Mouse (Mus musculus): ENCODE results near the gene Stk38. TPM values are rescaled to one million over a fixed set of nuclear protein-coding genes. Genes with fewer than 3 reads are reported as not detected.
A peak's percentile ranks its signal among the peaks of the same experiment; 100 is the strongest.
"Not testable (repeated sequence)": the region's sequence is repeated elsewhere in the genome, so short reads cannot be mapped to it uniquely, and the experiment has no call there.

Stk38 gene
- total RNA-seq, 2 experiments from 2014 or later: 237 to 327 TPM

- no peak for ATAC-seq (ENCODE audit: poor library complexity, severe bottlenecking)
Observed at GRCm38 (mm10) chr17:29039351-29039750, 31.6 kb upstream of the Stk38 start.

- ATAC-seq (ENCODE audit: poor library complexity, severe bottlenecking): no peak
Observed at GRCm38 (mm10) chr17:29035506-29035905, 27.7 kb upstream of the Stk38 start.

- ATAC-seq (ENCODE audit: poor library complexity, severe bottlenecking): no peak
Observed at GRCm38 (mm10) chr17:29034264-29034663, 26.5 kb upstream of the Stk38 start.

DNA sequence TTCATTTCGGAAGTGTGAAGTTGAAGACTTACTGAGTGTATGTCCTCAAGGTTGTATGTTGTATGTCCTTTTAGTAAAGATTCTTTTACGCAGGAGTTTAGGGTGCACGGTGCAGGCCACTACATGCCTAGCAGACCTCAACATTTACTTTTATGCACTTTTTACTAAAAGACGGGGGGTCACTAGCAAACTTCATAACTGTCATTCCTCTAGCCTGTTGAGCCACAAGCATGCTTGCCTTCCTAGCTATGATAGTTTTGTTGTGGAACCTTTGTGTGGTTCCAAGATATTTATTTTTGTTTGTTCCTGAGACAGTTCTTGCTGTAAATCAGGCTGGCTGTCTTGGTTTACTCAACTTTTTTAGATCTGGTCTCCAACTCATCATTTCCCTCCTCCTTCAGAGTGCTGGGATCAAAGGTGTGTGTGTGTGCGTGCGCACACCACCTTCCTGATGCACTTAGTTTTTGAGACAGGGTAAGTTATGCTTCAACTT, 25.8 kb upstream of the Stk38 start:
- ATAC-seq (ENCODE audit: poor library complexity, severe bottlenecking): no peak

DNA sequence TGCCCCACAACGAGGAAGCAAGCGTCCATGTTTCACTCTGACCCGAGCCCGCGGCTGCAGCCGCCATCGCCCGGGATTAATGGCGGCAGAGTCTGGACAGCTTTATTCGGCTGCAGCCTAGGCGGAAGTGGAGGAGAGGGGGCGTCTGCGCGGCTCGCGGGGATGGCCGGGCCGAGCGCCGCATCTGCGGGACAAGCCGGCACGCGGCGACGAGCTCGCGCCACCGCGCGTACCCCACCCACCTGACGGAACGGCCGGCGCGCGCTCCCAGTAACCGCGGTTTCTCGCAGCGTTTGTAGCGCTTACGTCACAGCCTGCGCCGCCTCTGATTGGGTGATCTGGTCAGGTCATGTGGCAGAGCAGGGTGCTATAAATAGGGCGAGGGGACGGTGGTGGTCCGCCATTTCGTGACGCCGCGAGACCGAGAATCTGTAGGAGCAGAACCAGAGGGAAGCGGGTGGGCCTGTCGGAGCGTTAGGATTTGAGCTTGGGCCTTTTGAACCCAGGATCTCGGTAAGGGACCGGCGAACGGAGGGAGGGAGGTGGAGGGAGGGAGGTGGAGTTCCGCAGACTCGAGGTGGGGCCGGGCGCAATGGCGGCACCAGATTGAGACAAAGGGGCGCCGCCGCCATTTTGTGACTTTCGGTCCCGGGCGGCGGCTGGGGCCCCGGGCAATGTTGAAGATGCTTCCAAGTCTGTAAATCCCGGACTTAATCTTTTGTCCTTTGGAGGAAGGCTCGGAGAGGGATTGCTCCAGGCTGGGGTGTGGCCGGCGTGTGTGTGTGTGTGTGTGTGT, 24.7 kb upstream of the Stk38 start, which contains the start of gene Srsf3:
Gene Srsf3 (plus strand): TSS at position 355 of the 796 bp plus-strand sequence.
- peak; percentile 92 for ATAC-seq (ENCODE audit: poor library complexity, severe bottlenecking)

DNA sequence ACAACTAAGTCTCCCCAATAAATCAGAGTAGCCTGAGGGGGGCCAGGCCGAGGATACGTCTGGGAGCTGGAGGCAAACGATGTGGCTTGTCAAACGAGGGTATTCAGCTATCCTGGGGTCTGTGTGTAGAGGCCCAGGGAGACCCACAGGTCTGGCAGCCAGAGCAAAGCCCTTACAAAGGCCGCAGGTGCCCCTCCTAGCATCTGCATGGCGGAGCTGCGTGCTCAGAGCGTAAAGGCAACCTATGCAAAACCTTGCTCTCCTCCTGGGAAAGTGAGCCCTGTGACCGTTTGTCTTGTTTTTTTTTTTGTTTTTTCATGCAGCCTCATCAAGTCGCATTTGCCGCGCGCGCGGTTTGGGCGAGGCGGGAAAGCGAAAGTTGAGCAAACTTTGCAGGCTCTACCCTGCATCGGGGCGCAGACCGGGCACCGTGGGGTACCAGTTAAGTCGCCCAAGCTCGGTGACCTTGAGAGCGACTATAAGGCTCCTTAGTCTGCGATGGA, 24.0 kb upstream of the Stk38 start:
- peak; percentile 4; the same call in 1 of the 2 replicates for ATAC-seq (ENCODE audit: poor library complexity, severe bottlenecking)

DNA sequence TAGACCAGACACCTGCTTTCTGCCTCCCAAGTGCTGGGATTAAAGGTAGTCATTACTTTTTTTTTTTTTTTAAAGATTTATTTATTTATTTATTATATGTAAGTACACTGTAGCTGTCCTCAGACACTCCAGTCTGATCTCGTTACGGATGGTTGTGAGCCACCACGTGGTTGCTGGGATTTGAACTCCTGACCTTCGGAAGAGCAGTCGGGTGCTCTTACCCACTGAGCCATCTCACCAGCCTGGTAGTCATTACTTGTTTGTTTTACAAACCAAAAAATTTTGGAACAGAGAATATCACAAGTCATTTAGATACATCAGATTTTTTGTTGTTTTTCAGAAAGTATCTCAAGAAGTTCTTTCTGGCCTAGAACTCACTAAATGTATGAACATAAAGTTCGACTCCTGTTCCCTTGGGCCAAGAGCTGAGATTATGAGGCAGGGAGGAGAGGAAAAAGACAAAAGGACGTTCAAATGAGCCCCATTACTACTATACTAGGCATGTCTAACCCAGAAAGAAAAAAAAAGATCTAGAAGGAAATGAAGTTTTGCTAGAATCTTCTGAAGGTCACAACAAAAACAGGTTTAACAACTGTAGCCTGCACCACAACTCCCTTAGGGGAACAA, 23.4 kb upstream of the Stk38 start:
- not testable (repeated sequence) for ATAC-seq (ENCODE audit: poor library complexity, severe bottlenecking)

GRCm38 (mm10) chr17:29030321-29031034, 22.7 kb upstream of the Stk38 start:
- no peak for ATAC-seq (ENCODE audit: poor library complexity, severe bottlenecking)

GRCm38 (mm10) chr17:29026652-29027356, 19.0 kb upstream of the Stk38 start:
- no peak for ATAC-seq (ENCODE audit: poor library complexity, severe bottlenecking)

DNA sequence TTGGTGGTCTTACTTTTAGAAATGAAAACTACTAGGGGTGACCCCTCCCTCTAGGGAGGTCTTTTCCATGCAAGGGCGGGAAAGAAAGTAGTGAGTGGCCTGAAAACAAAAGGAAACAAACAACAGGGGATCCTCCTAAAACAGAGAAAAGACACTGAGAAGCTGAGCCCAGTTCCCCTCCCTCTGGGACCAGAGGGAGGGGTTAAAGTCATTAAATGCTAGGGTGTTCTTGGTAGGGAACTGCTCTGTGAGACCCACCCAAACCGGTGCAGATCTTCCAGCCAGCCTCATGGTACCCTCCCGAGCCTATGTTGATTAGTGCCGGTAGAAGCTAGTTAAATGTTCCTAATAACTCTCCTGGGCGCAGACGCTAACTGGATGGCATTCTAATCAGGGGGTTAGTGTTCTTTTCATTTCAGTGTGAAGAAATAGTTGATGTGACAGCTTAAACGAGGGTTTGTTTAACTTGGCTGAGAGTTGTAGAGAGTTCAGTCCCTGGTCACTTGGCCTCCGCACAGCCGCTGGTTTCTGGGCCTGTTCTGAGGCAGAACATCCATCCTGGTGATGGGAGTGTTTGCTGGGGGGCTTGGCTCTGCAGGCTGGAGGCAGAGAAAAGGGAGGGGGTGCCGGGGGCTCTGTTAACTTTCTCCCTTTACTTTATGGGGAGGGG, 17.2 kb upstream of the Stk38 start:
- ATAC-seq (ENCODE audit: poor library complexity, severe bottlenecking): no peak

DNA sequence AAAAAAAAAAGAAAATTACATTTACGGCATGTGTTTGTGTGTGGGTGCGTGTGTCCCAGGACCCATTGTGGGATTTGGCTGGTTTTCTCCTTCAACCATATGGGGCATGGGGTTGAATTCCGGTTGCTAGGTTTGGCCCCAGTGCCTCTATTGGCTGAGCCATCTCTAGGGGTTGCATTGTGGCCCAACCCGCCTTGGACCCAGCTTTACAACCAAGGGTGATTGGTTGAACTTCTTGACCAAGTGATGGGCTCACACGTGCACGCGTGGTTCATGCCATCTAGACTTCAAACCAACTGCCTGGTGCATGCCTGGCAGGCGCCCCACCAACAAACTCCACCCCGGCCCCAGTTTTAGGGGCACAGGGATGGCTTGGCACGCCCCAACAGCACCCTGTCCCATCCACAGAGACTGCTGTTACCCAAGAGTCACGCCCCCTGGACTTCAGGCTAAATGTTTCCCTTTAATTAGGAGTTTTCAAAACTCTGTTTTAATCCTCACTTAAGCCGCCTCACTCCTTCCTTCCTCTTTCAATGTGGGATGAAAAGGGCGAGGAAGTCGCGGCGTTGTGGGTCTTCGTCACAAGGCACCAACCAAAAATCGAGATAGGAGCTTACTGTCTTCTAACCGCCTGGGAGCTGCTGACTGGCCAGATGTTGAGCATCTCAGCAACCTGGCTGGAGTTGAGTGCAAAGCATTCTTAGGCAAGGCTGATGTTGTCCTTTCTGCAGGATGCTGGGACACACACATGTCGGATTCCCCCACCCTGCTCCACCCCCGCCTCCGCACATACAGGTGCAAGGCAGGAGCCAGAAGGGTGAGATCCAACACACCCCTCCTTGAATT, 16.5 kb upstream of the Stk38 start:
- peak; percentile 60 for ATAC-seq (ENCODE audit: poor library complexity, severe bottlenecking)

DNA sequence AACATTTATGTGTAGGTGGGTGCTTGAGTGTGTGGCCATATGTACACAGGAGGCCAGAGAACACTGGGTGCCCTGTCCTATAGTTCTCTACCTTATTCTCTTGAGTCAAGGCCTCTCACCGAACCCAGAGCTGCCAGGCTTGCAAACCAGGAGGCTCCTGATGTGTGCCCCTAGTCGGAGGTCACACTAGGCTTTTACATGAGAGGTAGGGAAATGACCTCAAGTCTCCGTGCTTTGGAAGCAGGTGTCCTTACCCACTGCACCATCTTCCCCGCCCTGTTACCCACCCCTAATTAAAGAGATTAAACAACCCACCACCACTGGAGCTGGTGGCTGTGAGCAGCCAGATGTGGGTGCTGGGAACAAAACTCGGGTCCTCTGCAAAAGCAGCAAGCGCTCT, 15.6 kb upstream of the Stk38 start:
- no peak for ATAC-seq (ENCODE audit: poor library complexity, severe bottlenecking)

DNA sequence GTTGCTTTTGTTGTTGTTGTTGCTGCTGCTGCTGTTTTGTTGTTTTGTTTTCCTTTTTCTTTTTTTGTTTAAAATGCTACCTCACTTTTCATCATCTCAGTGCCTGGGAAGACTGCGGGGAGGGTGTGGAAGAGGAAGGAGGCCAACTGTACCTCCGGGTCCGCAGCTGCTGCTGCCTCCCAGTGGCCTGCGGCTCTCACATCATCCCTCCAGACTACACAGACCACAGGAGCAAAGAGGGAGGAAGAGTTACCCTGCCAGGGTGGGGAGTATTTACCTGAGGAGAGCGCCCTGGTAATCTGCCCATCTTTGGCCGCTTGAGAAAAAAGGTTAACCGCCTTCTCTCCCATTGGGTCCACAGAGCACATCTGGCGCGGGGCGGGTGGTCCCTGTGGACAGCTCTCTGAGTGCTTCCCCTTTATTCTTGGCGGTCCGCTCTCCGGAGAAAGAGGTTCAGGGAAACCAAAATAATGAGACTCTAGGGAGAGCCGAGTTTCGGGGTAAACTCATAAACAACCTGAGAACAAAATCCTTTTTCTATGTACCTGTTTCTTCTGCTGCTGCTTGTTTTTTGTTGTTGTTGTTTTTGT, 14.5 kb upstream of the Stk38 start:
- ATAC-seq (ENCODE audit: poor library complexity, severe bottlenecking): peak; percentile 72

DNA sequence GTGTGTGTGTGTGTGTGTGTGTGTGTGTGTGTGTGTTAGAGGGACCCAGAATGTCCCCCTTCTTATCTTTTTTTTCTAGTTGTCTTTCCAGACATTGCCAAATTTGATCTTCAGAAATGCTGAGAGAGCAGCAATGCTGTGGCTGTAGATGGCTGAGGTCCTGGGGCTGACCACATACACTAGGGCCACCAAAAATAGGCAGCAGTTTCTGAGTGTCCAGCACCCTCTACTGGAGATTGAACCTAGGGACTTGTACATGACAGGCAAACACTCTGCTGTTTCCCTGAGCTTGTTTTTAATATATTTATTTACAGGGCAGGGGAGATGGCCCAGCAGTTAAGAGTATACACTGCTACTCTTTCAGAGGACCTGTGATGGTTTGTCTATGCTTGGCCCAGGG, 12.6 kb upstream of the Stk38 start:
- no peak for ATAC-seq (ENCODE audit: poor library complexity, severe bottlenecking)

GRCm38 (mm10) chr17:29019391-29019790, 11.6 kb upstream of the Stk38 start:
- no peak for ATAC-seq (ENCODE audit: poor library complexity, severe bottlenecking)

GRCm38 (mm10) chr17:29018292-29018984, 10.6 kb upstream of the Stk38 start:
- ATAC-seq (ENCODE audit: poor library complexity, severe bottlenecking): no peak

GRCm38 (mm10) chr17:29016705-29017104, 8.9 kb upstream of the Stk38 start:
- ATAC-seq (ENCODE audit: poor library complexity, severe bottlenecking): no peak

- peak; percentile 64; the same call in 1 of the 2 replicates for ATAC-seq (ENCODE audit: poor library complexity, severe bottlenecking)
Observed at GRCm38 (mm10) chr17:29015638-29016037, 7.8 kb upstream of the Stk38 start.
